Mouse (Mus musculus) neural tube, embryonic 11.5 days (tissue): ENCODE measurements around the gene Pigp. TPM values are rescaled to one million over a fixed set of nuclear protein-coding genes. Genes with fewer than 3 reads are reported as not detected.

Source experiments
- ATAC-seq: fragments of 200-750 bp; cut with Nextera tagmentation; 2 replicates; pipeline ENCODE4 v1.8.0; 2017; ENCODE audit warnings: moderate number of reproducible peaks, mild to moderate bottlenecking, moderate TSS enrichment, moderate library complexity; ENCODE audit not compliant: insufficient read depth, low FRiP score, low TSS enrichment
- DNase-seq: peaks from one replicate; pipeline ENCODE4 v3.0.0-alpha.2; 2015; ENCODE audit warnings: low spot score
- H3K27ac ChIP-seq: fragments of 300-500 bp; sonication (generic); 2 replicates; pipeline ENCODE4 v1.5.1; 2014; ENCODE audit warnings: low read depth, mild to moderate bottlenecking, low read length
- H3K27me3 ChIP-seq: fragments of 300-500 bp; sonication (generic); 2 replicates; pipeline ENCODE4 v1.6.1; 2014; ENCODE audit warnings: mild to moderate bottlenecking, low read length, mixed read lengths; ENCODE audit not compliant: control insufficient read depth, insufficient read depth
- H3K36me3 ChIP-seq: fragments of 300-500 bp; sonication (generic); 2 replicates; pipeline ENCODE4 v1.6.1; 2014; ENCODE audit warnings: mild to moderate bottlenecking, low read length, moderate library complexity, mixed read lengths; ENCODE audit not compliant: control insufficient read depth, insufficient read depth
- H3K4me1 ChIP-seq: fragments of 300-500 bp; sonication (generic); 2 replicates; pipeline ENCODE4 v1.6.1; 2014; ENCODE audit warnings: low read length, mixed read lengths; ENCODE audit not compliant: control insufficient read depth, insufficient read depth
- H3K4me2 ChIP-seq: fragments of 300-500 bp; sonication (generic); 2 replicates; pipeline ENCODE4 v1.6.1; 2014; ENCODE audit warnings: low read depth, mild to moderate bottlenecking, moderate library complexity
- H3K4me3 ChIP-seq: fragments of 300-500 bp; sonication (generic); 2 replicates; pipeline ENCODE4 v1.5.1; 2014; ENCODE audit warnings: low read depth, low read length
- H3K9ac ChIP-seq: fragments of 300-500 bp; sonication (generic); 2 replicates; pipeline ENCODE4 v1.6.1; 2014; ENCODE audit warnings: mild to moderate bottlenecking, low read length
- H3K9me3 ChIP-seq: fragments of 300-500 bp; sonication (generic); 2 replicates; pipeline ENCODE4 v1.6.1; 2016; ENCODE audit warnings: low read length; ENCODE audit not compliant: control insufficient read depth
- WGBS: fragments of 180-500 bp; shearing (Covaris S2); extraction: QIAGEN DNeasy Blood & Tissue Kit; methylation state at CpG from one replicate; pipeline ENCODE4 v1.1.7; 2014; 5-methylcytosine and 5-hydroxymethylcytosine counted together
- polyA plus RNA-seq: library from polyadenylated mRNA; unstranded; fragments of >200 nt; fragmentation: Nextera tagmentation; extraction: Ambion mirVana; gene quantifications from 2 replicates; pipeline ENCODE4 v1.2.1, GENCODE M21; 2014

Gene Pigp
- polyA plus RNA-seq, 1 experiment from 2014 or later: 73.6 TPM

GRCm38 (mm10) chr16:94331233-94331885 lies 40.3 kb downstream of the Pigp start:
- H3K9ac ChIP-seq: no peak overlapping the region
- no peaks in the 10 kb centered on the region for H3K36me3 ChIP-seq
- no peak overlapping the region for H3K4me2 ChIP-seq
- no peak overlapping the region for H3K4me3 ChIP-seq
- peaks cover 25% of the 10 kb centered on the region for H3K27me3 ChIP-seq
- ATAC-seq (no peak), DNase-seq (no peak)
- H3K9me3 ChIP-seq: no peaks in the 10 kb centered on the region
- no peak overlapping the region for H3K27ac ChIP-seq
- 83% methylated on average over 9 of the region's 9 CpGs for WGBS
- H3K4me1 ChIP-seq: peaks cover 8% of the 10 kb centered on the region

GRCm38 (mm10) chr16:94330429-94330828 lies 41.2 kb downstream of the Pigp start:
- Histone ChIP-seq H3K4me2 (no peak overlapping the region), H3K4me1 (peaks cover 8% of the 10 kb centered on the region), H3K27me3 (peaks cover 25% of the 10 kb centered on the region), H3K9ac (no peak overlapping the region), H3K9me3 (no peaks in the 10 kb centered on the region), H3K4me3 (no peak overlapping the region), H3K27ac (no peak overlapping the region), H3K36me3 (no peaks in the 10 kb centered on the region)
- WGBS: 62% methylated on average over 5 of the region's 5 CpGs
- no peak for DNase-seq
- no peak for ATAC-seq

GRCm38 (mm10) chr16:94328881-94329867 lies 42.5 kb downstream of the Pigp start:
- Histone ChIP-seq H3K4me1 (peaks cover 8% of the 10 kb centered on the region), H3K9ac (no peak overlapping the region), H3K27ac (no peak overlapping the region), H3K4me3 (peak overlapping the region; percentile 47), H3K9me3 (no peaks in the 10 kb centered on the region), H3K4me2 (peak overlapping the region; percentile 58), H3K27me3 (peaks cover 25% of the 10 kb centered on the region), H3K36me3 (no peaks in the 10 kb centered on the region)
- peak; percentile 38 for ATAC-seq
- WGBS: 9% methylated on average over 25 of the region's 25 CpGs
- peak; percentile 38 for DNase-seq

GRCm38 (mm10) chr16:94327781-94328711 lies 43.6 kb downstream of the Pigp start, which contains the start of gene Ripply3:
TSS of gene Ripply3 (plus strand) at chr16:94328420.
- Histone ChIP-seq H3K36me3 (no peaks in the 10 kb centered on the region), H3K9ac (peak within 1 kb of the TSS; percentile 56), H3K9me3 (no peaks in the 10 kb centered on the region), H3K27me3 (peaks cover 25% of the 10 kb centered on the region), H3K27ac (no peak within 1 kb of the TSS), H3K4me1 (peaks cover 8% of the 10 kb centered on the region), H3K4me3 (peak within 1 kb of the TSS; percentile 47), H3K4me2 (peak within 1 kb of the TSS; percentile 58)
- DNase-seq (peak; percentile 52), ATAC-seq (peak; percentile 48; the same call in 1 of the 2 replicates)
- 2% methylated on average over 63 of the region's 63 CpGs for WGBS

GRCm38 (mm10) chr16:94326008-94326407 lies 45.6 kb downstream of the Pigp start:
- Histone ChIP-seq H3K36me3 (no peaks in the 10 kb centered on the region), H3K9ac (no peak overlapping the region), H3K27ac (no peak overlapping the region), H3K27me3 (peaks cover 25% of the 10 kb centered on the region), H3K9me3 (no peaks in the 10 kb centered on the region), H3K4me1 (peaks cover 8% of the 10 kb centered on the region), H3K4me3 (no peak overlapping the region), H3K4me2 (no peak overlapping the region)
- 95% methylated on average over 3 of the region's 3 CpGs for WGBS
- ATAC-seq: no peak
- no peak for DNase-seq

GRCm38 (mm10) chr16:94323681-94324080 lies 48.0 kb downstream of the Pigp start:
- Histone ChIP-seq H3K27me3 (peaks cover 21% of the 10 kb centered on the region), H3K36me3 (no peaks in the 10 kb centered on the region), H3K4me3 (no peak overlapping the region), H3K4me1 (peaks cover 5% of the 10 kb centered on the region; the same call in 1 of the 2 replicates), H3K27ac (no peak overlapping the region), H3K9ac (no peak overlapping the region), H3K4me2 (no peak overlapping the region), H3K9me3 (no peaks in the 10 kb centered on the region)
- DNase-seq: no peak
- WGBS: 73% methylated on average over 5 of the region's 5 CpGs
- ATAC-seq: no peak

GRCm38 (mm10) chr16:94320223-94320622 lies 51.4 kb downstream of the Pigp start:
- H3K4me3 ChIP-seq: no peak overlapping the region
- no peak for ATAC-seq
- no peak overlapping the region for H3K4me2 ChIP-seq
- DNase-seq: no peak
- no peaks in the 10 kb centered on the region for H3K36me3 ChIP-seq
- no peaks in the 10 kb centered on the region for H3K9me3 ChIP-seq
- H3K4me1 ChIP-seq: no peaks in the 10 kb centered on the region
- no peaks in the 10 kb centered on the region for H3K27me3 ChIP-seq
- H3K27ac ChIP-seq: no peak overlapping the region
- WGBS: 83% methylated on average over 5 of the region's 5 CpGs
- no peak overlapping the region for H3K9ac ChIP-seq

- WGBS: 83% methylated on average over 5 of the region's 5 CpGs
Observed at GRCm38 (mm10) chr16:94317752-94318151, 53.9 kb downstream of the Pigp start.

More at GRCm38 (mm10) chr16:94317752-94318151, 53.9 kb downstream of the Pigp start:
- Histone ChIP-seq H3K4me3 (no peak overlapping the region), H3K36me3 (no peaks in the 10 kb centered on the region), H3K4me2 (no peak overlapping the region), H3K9me3 (no peaks in the 10 kb centered on the region), H3K9ac (no peak overlapping the region), H3K27ac (no peak overlapping the region), H3K4me1 (peaks cover 2% of the 10 kb centered on the region; the same call in 1 of the 2 replicates), H3K27me3 (no peaks in the 10 kb centered on the region)
- ATAC-seq (no peak), DNase-seq (no peak)
